ENCODE assay signal across 19 mouse cellular contexts in genomic region chr5:106775010-106775693, GRCm38 (mm10).
DNase-seq lines count a peak whose midpoint lies in the region; ATAC-seq and TF ChIP-seq lines count a peak whose summit lies in the region.
"Had no signal": no experiment of that assay in that cellular context is flagged by ENCODE, and none has a peak within 500 bp of the region (broad histone marks: within the 10 kb centered on the region; RNA-seq: fewer than 3 reads in every experiment).

No protein-coding gene starts in this region.

- no peak overlapping the region for H3K4me3 ChIP-seq in forebrain, embryonic 12.5 days (replicated peaks)
- H3K4me3 ChIP-seq in forebrain, embryonic 15.5 days: no peak overlapping the region
- H3K4me3 ChIP-seq in kidney, embryonic 15.5 days (replicated peaks): no peak overlapping the region
- no peak overlapping the region for H3K4me3 ChIP-seq in kidney, adult 2 months (ENCODE audit: insufficient read depth, low read depth, low read length)
- no peak overlapping the region for H3K4me3 ChIP-seq in ES-Bruce4 (ENCODE audit: low read depth, low read length)
- H3K4me3 ChIP-seq in midbrain, postnatal 0 days (ENCODE audit: low read depth, low read length): no peak overlapping the region
- H3K4me3 ChIP-seq: embryonic facial prominence, embryonic 13.5 days; gastrocnemius, adult 2 months; heart, embryonic 12.5 days; hindbrain, embryonic 15.5 days had no signal

- no peak for TF ChIP-seq CTCF in kidney, adult 2 months (conservative IDR thresholded peaks at IDR 0.05; ENCODE audit: insufficient read depth, insufficient read length, low read depth, low read length)
- no peak for TF ChIP-seq CTCF in ES-Bruce4 (IDR thresholded peaks at IDR 0.05; ENCODE audit: low read depth, low read length)
- no peak for TF ChIP-seq CTCF in midbrain, postnatal 0 days (IDR thresholded peaks at IDR 0.05)

- peak; percentile 71; the same call in 1 of the 2 replicates for TF ChIP-seq EP300 in ES-Bruce4 (IDR thresholded peaks at IDR 0.05; ENCODE audit: insufficient read depth, low read depth, low read length)

- no peak for TF ChIP-seq POLR2A in kidney, adult 2 months (IDR thresholded peaks at IDR 0.05; ENCODE audit: low read depth, low read length)
- TF ChIP-seq POLR2A in ES-Bruce4 (IDR thresholded peaks at IDR 0.05; ENCODE audit: insufficient read depth, low read length): no peak

- no peak overlapping the region for H3K9ac ChIP-seq in forebrain, embryonic 12.5 days
- no peak overlapping the region for H3K9ac ChIP-seq in forebrain, embryonic 15.5 days (replicated peaks)
- H3K9ac ChIP-seq in kidney, embryonic 15.5 days: no peak overlapping the region
- H3K9ac ChIP-seq in ES-Bruce4 (ENCODE audit: low read depth, poor library complexity, severe bottlenecking): no peak overlapping the region
- no peak overlapping the region for H3K9ac ChIP-seq in midbrain, postnatal 0 days (replicated peaks; ENCODE audit: low read length, poor library complexity, severe bottlenecking)
- H3K9ac ChIP-seq: embryonic facial prominence, embryonic 13.5 days; heart, embryonic 12.5 days; hindbrain, embryonic 15.5 days had no signal

- DNase-seq in kidney, adult 2 months: no peak
- DNase-seq in adrenal gland, postnatal 14 days: no peak
- DNase-seq in midbrain, postnatal 0 days (ENCODE audit: low spot score): no peak
- DNase-seq: adrenal gland, adult 8-10 months; cerebellum, adult 11 months; cerebellum, adult 8-10 months; cerebellum, postnatal 14 days; embryo, embryonic 11 days; gastrocnemius, adult 2 months; gastrocnemius, postnatal 25 days had no signal

- peaks cover 45% of the 10 kb centered on the region for H3K4me1 ChIP-seq in forebrain, embryonic 12.5 days
- peaks cover 7% of the 10 kb centered on the region; the same call in 1 of the 2 replicates for H3K4me1 ChIP-seq in forebrain, embryonic 15.5 days
- 0 out of 2 replicates have a peak, but pooled peaks cover 3% of the 10 kb centered on the region for H3K4me1 ChIP-seq in kidney, embryonic 15.5 days
- H3K4me1 ChIP-seq in kidney, adult 2 months (ENCODE audit: control insufficient read depth, insufficient read depth, low read length): no peaks in the 10 kb centered on the region
- peaks cover 12% of the 10 kb centered on the region for H3K4me1 ChIP-seq in ES-Bruce4 (ENCODE audit: control insufficient read depth, insufficient read depth, low read length)
- H3K4me1 ChIP-seq in midbrain, postnatal 0 days (ENCODE audit: insufficient read depth, low read length): no peaks in the 10 kb centered on the region
- H3K4me1 ChIP-seq: heart, embryonic 12.5 days had no signal

- no peak overlapping the region for H3K4me2 ChIP-seq in forebrain, embryonic 12.5 days
- no peak overlapping the region for H3K4me2 ChIP-seq in forebrain, embryonic 15.5 days (replicated peaks)
- no peak overlapping the region for H3K4me2 ChIP-seq in kidney, embryonic 15.5 days
- no peak overlapping the region for H3K4me2 ChIP-seq in midbrain, postnatal 0 days (ENCODE audit: low read depth, low read length, poor library complexity, severe bottlenecking)
- H3K4me2 ChIP-seq: embryonic facial prominence, embryonic 13.5 days; heart, embryonic 12.5 days; hindbrain, embryonic 15.5 days had no signal

- H3K27me3 ChIP-seq in forebrain, embryonic 12.5 days: no peaks in the 10 kb centered on the region
- H3K27me3 ChIP-seq in forebrain, embryonic 15.5 days: no peaks in the 10 kb centered on the region
- H3K27me3 ChIP-seq in kidney, embryonic 15.5 days: no peaks in the 10 kb centered on the region
- H3K27me3 ChIP-seq in kidney, adult 2 months (replicated peaks; ENCODE audit: control insufficient read depth, insufficient read depth, low read length): no peaks in the 10 kb centered on the region
- no peaks in the 10 kb centered on the region for H3K27me3 ChIP-seq in ES-Bruce4 (ENCODE audit: control insufficient read depth, insufficient read depth, low read length, poor library complexity, severe bottlenecking)
- no peaks in the 10 kb centered on the region for H3K27me3 ChIP-seq in midbrain, postnatal 0 days (ENCODE audit: insufficient read depth, low read length)
- H3K27me3 ChIP-seq: embryonic facial prominence, embryonic 13.5 days; heart, embryonic 12.5 days; hindbrain, embryonic 15.5 days had no signal

- WGBS in forebrain, embryonic 12.5 days: 27% methylated on average over 5 of the region's 5 CpGs
- 33% methylated on average over 5 of the region's 5 CpGs for WGBS in forebrain, embryonic 15.5 days
- 40% methylated on average over 5 of the region's 5 CpGs for WGBS in kidney, embryonic 15.5 days
- WGBS in kidney, adult 2 months: 52% methylated on average over 5 of the region's 5 CpGs
- WGBS in midbrain, postnatal 0 days: 43% methylated on average over 5 of the region's 5 CpGs

- peak; percentile 47; the same call in 1 of the 2 replicates for ATAC-seq in forebrain, embryonic 12.5 days (ENCODE audit: low FRiP score)
- no peak for ATAC-seq in forebrain, embryonic 15.5 days (replicated peaks)
- peak; percentile 69 for ATAC-seq in kidney, embryonic 15.5 days (replicated peaks; ENCODE audit: low FRiP score)
- ATAC-seq in midbrain, postnatal 0 days (ENCODE audit: low FRiP score): no peak
- ATAC-seq: inflammation-experienced regulatory T-cells, adult 6 months had no signal

- H3K36me3 ChIP-seq in forebrain, embryonic 12.5 days (replicated peaks): no peaks in the 10 kb centered on the region
- no peaks in the 10 kb centered on the region for H3K36me3 ChIP-seq in forebrain, embryonic 15.5 days
- no peaks in the 10 kb centered on the region for H3K36me3 ChIP-seq in kidney, embryonic 15.5 days
- H3K36me3 ChIP-seq in kidney, adult 2 months (ENCODE audit: control insufficient read depth, insufficient read depth, low read length): no peaks in the 10 kb centered on the region
- no peaks in the 10 kb centered on the region for H3K36me3 ChIP-seq in ES-Bruce4 (ENCODE audit: control insufficient read depth, insufficient read depth, low read length, poor library complexity, severe bottlenecking)
- H3K36me3 ChIP-seq in midbrain, postnatal 0 days (ENCODE audit: insufficient read depth, low read length): no peaks in the 10 kb centered on the region
- H3K36me3 ChIP-seq: embryonic facial prominence, embryonic 13.5 days; G1E; heart, embryonic 12.5 days; hindbrain, embryonic 15.5 days had no signal

- H3K9me3 ChIP-seq in forebrain, embryonic 12.5 days: no peaks in the 10 kb centered on the region
- no peaks in the 10 kb centered on the region for H3K9me3 ChIP-seq in forebrain, embryonic 15.5 days
- no peaks in the 10 kb centered on the region for H3K9me3 ChIP-seq in kidney, embryonic 15.5 days (replicated peaks)
- no peaks in the 10 kb centered on the region for H3K9me3 ChIP-seq in ES-Bruce4 (replicated peaks; ENCODE audit: control insufficient read depth, insufficient read depth, low read length, poor library complexity, severe bottlenecking)
- no peaks in the 10 kb centered on the region for H3K9me3 ChIP-seq in midbrain, postnatal 0 days (ENCODE audit: low read length)
- H3K9me3 ChIP-seq: embryonic facial prominence, embryonic 13.5 days; G1E; heart, embryonic 12.5 days; hindbrain, embryonic 15.5 days had no signal

- no peak overlapping the region for H3K27ac ChIP-seq in forebrain, embryonic 12.5 days
- no peak overlapping the region for H3K27ac ChIP-seq in forebrain, embryonic 15.5 days (replicated peaks)
- no peak overlapping the region for H3K27ac ChIP-seq in kidney, embryonic 15.5 days
- no peak overlapping the region for H3K27ac ChIP-seq in kidney, adult 2 months (ENCODE audit: insufficient read depth, low read depth, low read length)
- peak overlapping the region; percentile 31; the same call in 1 of the 2 replicates for H3K27ac ChIP-seq in ES-Bruce4 (ENCODE audit: insufficient read depth, low read length)
- H3K27ac ChIP-seq in midbrain, postnatal 0 days (ENCODE audit: low read depth, low read length): no peak overlapping the region
- H3K27ac ChIP-seq: embryonic facial prominence, embryonic 13.5 days; gastrocnemius, adult 2 months; hindbrain, embryonic 15.5 days had no signal

Comparison
In these comparisons a context has a peak if more than half of its experiments do, and no peak if none do; other contexts are left out.
1. ATAC-seq: peak in forebrain, embryonic 12.5 days (single experiment) and kidney, embryonic 15.5 days (single experiment); none in forebrain, embryonic 15.5 days (single experiment) and midbrain, postnatal 0 days (single experiment).